Mouse (Mus musculus): ENCODE data around the gene Ostm1. TPM values are rescaled to one million over a fixed set of nuclear protein-coding genes. Genes with fewer than 3 reads are reported as not detected.

The Ostm1 gene
- polyA plus RNA-seq, 1 experiment from 2014 or later = 24.8 TPM

- Histone ChIP-seq H3K4me3 (ENCODE audit: low read depth, low read length) (peak overlapping the region; percentile 24), H3K4me1 (replicated peaks; ENCODE audit: control insufficient read depth, insufficient read depth, low read length) (peaks cover 5% of the 10 kb centered on the region; the same call in 1 of the 2 replicates), H3K9ac (ENCODE audit: low read depth, low read length) (no peak overlapping the region), H3K27me3 (replicated peaks; ENCODE audit: control insufficient read depth, insufficient read depth, low read length) (peaks cover 99% of the 10 kb centered on the region), H3K27ac (ENCODE audit: low read depth, low read length) (no peak overlapping the region), H3K36me3 (ENCODE audit: control insufficient read depth, insufficient read depth, low read length) (no peaks in the 10 kb centered on the region), H3K9me3 (ENCODE audit: control insufficient read depth, low read length) (no peaks in the 10 kb centered on the region), H3K4me2 (peak overlapping the region; percentile 20; the same call in 1 of the 2 replicates)
- 2% methylated on average over 45 of the region's 45 CpGs for WGBS
- DNase-seq (ENCODE audit: low spot score) (no peak), ATAC-seq (replicated peaks; ENCODE audit: low FRiP score) (no peak)
Observed at GRCm38 (mm10) chr10:42581694-42582565, 1.7 kb upstream of the Ostm1 start.

GRCm38 (mm10) chr10:42582566-42583110 lies 984 bp upstream of the Ostm1 start:
- no peak for DNase-seq (ENCODE audit: low spot score)
- H3K4me2 ChIP-seq = no peak overlapping the region
- 1% methylated on average over 44 of the region's 44 CpGs for WGBS

GRCm38 (mm10) chr10:42583902-42584435 lies 347 bp downstream of the Ostm1 start:
- Histone ChIP-seq H3K27ac (ENCODE audit: low read depth, low read length) (no peak overlapping the region), H3K4me1 (replicated peaks; ENCODE audit: control insufficient read depth, insufficient read depth, low read length) (peaks cover 5% of the 10 kb centered on the region; the same call in 1 of the 2 replicates), H3K4me2 (no peak overlapping the region; the same call in 1 of the 2 replicates), H3K27me3 (replicated peaks; ENCODE audit: control insufficient read depth, insufficient read depth, low read length) (peaks cover 99% of the 10 kb centered on the region), H3K4me3 (ENCODE audit: low read depth, low read length) (no peak overlapping the region), H3K9ac (ENCODE audit: low read depth, low read length) (no peak overlapping the region), H3K36me3 (ENCODE audit: control insufficient read depth, insufficient read depth, low read length) (no peaks in the 10 kb centered on the region), H3K9me3 (ENCODE audit: control insufficient read depth, low read length) (no peaks in the 10 kb centered on the region)
- ATAC-seq (replicated peaks; ENCODE audit: low FRiP score) = no peak
- no peak for DNase-seq (ENCODE audit: low spot score)
- 1% methylated on average over 32 of the region's 32 CpGs for WGBS

More at GRCm38 (mm10) chr10:42582566-42583110, 984 bp upstream of the Ostm1 start:
- Histone ChIP-seq H3K4me3 (ENCODE audit: low read depth, low read length) (peak overlapping the region; percentile 24; the same call in 1 of the 2 replicates), H3K4me1 (replicated peaks; ENCODE audit: control insufficient read depth, insufficient read depth, low read length) (peaks cover 5% of the 10 kb centered on the region; the same call in 1 of the 2 replicates), H3K36me3 (ENCODE audit: control insufficient read depth, insufficient read depth, low read length) (no peaks in the 10 kb centered on the region), H3K9me3 (ENCODE audit: control insufficient read depth, low read length) (no peaks in the 10 kb centered on the region), H3K27ac (ENCODE audit: low read depth, low read length) (no peak overlapping the region), H3K9ac (ENCODE audit: low read depth, low read length) (no peak overlapping the region), H3K27me3 (replicated peaks; ENCODE audit: control insufficient read depth, insufficient read depth, low read length) (peaks cover 99% of the 10 kb centered on the region)
- ATAC-seq (replicated peaks; ENCODE audit: low FRiP score) = no peak

- ATAC-seq (replicated peaks; ENCODE audit: low FRiP score) (no peak), DNase-seq (ENCODE audit: low spot score) (no peak)
- no peaks in the 10 kb centered on the region for H3K36me3 ChIP-seq (ENCODE audit: control insufficient read depth, insufficient read depth, low read length)
- 2% methylated on average over 37 of the region's 37 CpGs for WGBS
- H3K4me3 ChIP-seq (ENCODE audit: low read depth, low read length) = no peak overlapping the region
- peaks cover 5% of the 10 kb centered on the region; the same call in 1 of the 2 replicates for H3K4me1 ChIP-seq (replicated peaks; ENCODE audit: control insufficient read depth, insufficient read depth, low read length)
- no peak overlapping the region for H3K27ac ChIP-seq (ENCODE audit: low read depth, low read length)
- peaks cover 99% of the 10 kb centered on the region for H3K27me3 ChIP-seq (replicated peaks; ENCODE audit: control insufficient read depth, insufficient read depth, low read length)
- H3K9me3 ChIP-seq (ENCODE audit: control insufficient read depth, low read length) = no peaks in the 10 kb centered on the region
- H3K4me2 ChIP-seq = no peak overlapping the region
- no peak overlapping the region for H3K9ac ChIP-seq (ENCODE audit: low read depth, low read length)
Observed at GRCm38 (mm10) chr10:42584436-42584983, 888 bp downstream of the Ostm1 start.

GRCm38 (mm10) chr10:42585156-42585555 lies 1.5 kb downstream of the Ostm1 start:
- no peaks in the 10 kb centered on the region for H3K36me3 ChIP-seq (ENCODE audit: control insufficient read depth, insufficient read depth, low read length)
- ATAC-seq (replicated peaks; ENCODE audit: low FRiP score) (no peak), DNase-seq (ENCODE audit: low spot score) (no peak)
- H3K9ac ChIP-seq (ENCODE audit: low read depth, low read length) = no peak overlapping the region
- no peaks in the 10 kb centered on the region for H3K9me3 ChIP-seq (ENCODE audit: control insufficient read depth, low read length)
- H3K27ac ChIP-seq (ENCODE audit: low read depth, low read length) = no peak overlapping the region
- H3K4me2 ChIP-seq = no peak overlapping the region
- WGBS = 4% methylated on average over 8 of the region's 8 CpGs
- H3K4me1 ChIP-seq (replicated peaks; ENCODE audit: control insufficient read depth, insufficient read depth, low read length) = peaks cover 5% of the 10 kb centered on the region; the same call in 1 of the 2 replicates
- no peak overlapping the region for H3K4me3 ChIP-seq (ENCODE audit: low read depth, low read length)
- peaks cover 99% of the 10 kb centered on the region for H3K27me3 ChIP-seq (replicated peaks; ENCODE audit: control insufficient read depth, insufficient read depth, low read length)

- H3K4me1 ChIP-seq (replicated peaks; ENCODE audit: control insufficient read depth, insufficient read depth, low read length) = 0 out of 2 replicates have a peak, but pooled peaks cover 5% of the 10 kb centered on the region
- no peaks in the 10 kb centered on the region for H3K9me3 ChIP-seq (ENCODE audit: control insufficient read depth, low read length)
- no peak overlapping the region for H3K4me2 ChIP-seq
- ATAC-seq (replicated peaks; ENCODE audit: low FRiP score) (no peak), DNase-seq (ENCODE audit: low spot score) (no peak)
- WGBS = 8% methylated on average over 22 of the region's 22 CpGs
- peaks cover 99% of the 10 kb centered on the region for H3K27me3 ChIP-seq (replicated peaks; ENCODE audit: control insufficient read depth, insufficient read depth, low read length)
- no peak overlapping the region for H3K27ac ChIP-seq (ENCODE audit: low read depth, low read length)
- H3K9ac ChIP-seq (ENCODE audit: low read depth, low read length) = no peak overlapping the region
- no peak overlapping the region for H3K4me3 ChIP-seq (ENCODE audit: low read depth, low read length)
- H3K36me3 ChIP-seq (ENCODE audit: control insufficient read depth, insufficient read depth, low read length) = no peaks in the 10 kb centered on the region
Observed at GRCm38 (mm10) chr10:42585596-42586305, 2.1 kb downstream of the Ostm1 start.

- Histone ChIP-seq H3K4me1 (replicated peaks; ENCODE audit: control insufficient read depth, insufficient read depth, low read length) (peaks cover 6% of the 10 kb centered on the region; the same call in 1 of the 2 replicates), H3K9ac (ENCODE audit: low read depth, low read length) (no peak overlapping the region), H3K27me3 (replicated peaks; ENCODE audit: control insufficient read depth, insufficient read depth, low read length) (peaks cover 100% of the 10 kb centered on the region), H3K9me3 (ENCODE audit: control insufficient read depth, low read length) (no peaks in the 10 kb centered on the region), H3K4me3 (ENCODE audit: low read depth, low read length) (no peak overlapping the region), H3K4me2 (no peak overlapping the region), H3K27ac (ENCODE audit: low read depth, low read length) (no peak overlapping the region), H3K36me3 (ENCODE audit: control insufficient read depth, insufficient read depth, low read length) (no peaks in the 10 kb centered on the region)
- WGBS = 7% methylated on average over 8 of the region's 8 CpGs
- ATAC-seq (replicated peaks; ENCODE audit: low FRiP score) = no peak
- no peak for DNase-seq (ENCODE audit: low spot score)
Observed at GRCm38 (mm10) chr10:42587961-42588750, 4.5 kb downstream of the Ostm1 start.
